Mouse (Mus musculus): ENCODE data around the gene Idi1.

GRCm38 (mm10) chr13:8933499-8933898 is 48.2 kb downstream of the Idi1 start:
- TF ChIP-seq CTCF (IDR thresholded peaks at IDR 0.05; ENCODE audit: low read depth, low read length) (no peak), POLR2A (IDR thresholded peaks at IDR 0.05; ENCODE audit: extremely low read depth, insufficient read depth, low read length) (no peak)

All from liver, adult 2 months (tissue).